Mouse (Mus musculus) forebrain, embryonic 14.5 days (tissue): ENCODE measurements at regions not wholly inside any gene's neighbourhood (a gene's known extent, or its start where the extent isn't known, plus 50 kb on each side); places are given as distances from the start of the nearest gene placed in this dataset.

Experiments used
- ATAC-seq: fragments of 200-750 bp; cut with Nextera tagmentation; 2 replicates; pipeline ENCODE4 v1.8.0; 2017; ENCODE audit warnings: mild to moderate bottlenecking, moderate library complexity
- DNase-seq: peaks from one replicate; pipeline ENCODE4 v3.0.0-alpha.2; 2015; ENCODE audit warnings: low spot score
- H3K27ac ChIP-seq: fragments of 300-500 bp; sonication (generic); 2 replicates; pipeline ENCODE4 v1.5.1; 2014; ENCODE audit warnings: low read depth, mild to moderate bottlenecking, control low read depth, low read length, moderate library complexity
- H3K27me3 ChIP-seq: fragments of 300-500 bp; sonication (generic); replicated peaks from 2 replicates; pipeline ENCODE4 v1.6.1; 2014; ENCODE audit warnings: low read length, control low read depth, mixed read lengths; ENCODE audit not compliant: control insufficient read depth, insufficient read depth
- H3K36me3 ChIP-seq: fragments of 300-500 bp; sonication (generic); 2 replicates; pipeline ENCODE4 v1.6.1; 2014; ENCODE audit warnings: low read length, control low read depth; ENCODE audit not compliant: control insufficient read depth, insufficient read depth
- H3K4me1 ChIP-seq: fragments of 300-500 bp; sonication (generic); 2 replicates; pipeline ENCODE4 v1.6.1; 2014; ENCODE audit warnings: antibody characterized with exemption, low read length, control low read depth; ENCODE audit not compliant: control insufficient read depth, insufficient read depth
- H3K4me2 ChIP-seq: fragments of 300-500 bp; sonication (generic); 2 replicates; pipeline ENCODE4 v1.6.1; 2014; ENCODE audit warnings: mild to moderate bottlenecking, control low read depth, low read length
- H3K4me3 ChIP-seq: fragments of 300-500 bp; sonication (generic); 2 replicates; pipeline ENCODE4 v1.5.1; 2014; ENCODE audit warnings: low read depth, low read length, control low read depth
- H3K9ac ChIP-seq: fragments of 300-500 bp; sonication (generic); 2 replicates; pipeline ENCODE4 v1.6.1; 2014; ENCODE audit warnings: mild to moderate bottlenecking, low read length, control low read depth, moderate library complexity
- H3K9me3 ChIP-seq: fragments of 300-500 bp; sonication (generic); replicated peaks from 2 replicates; pipeline ENCODE4 v1.6.1; 2016; ENCODE audit warnings: low read length, control low read depth, mixed read lengths; ENCODE audit not compliant: control insufficient read depth
- WGBS: fragments of 180-500 bp; shearing (Covaris S2); extraction: QIAGEN DNeasy Blood & Tissue Kit; methylation state at CpG from one replicate; pipeline ENCODE4 v1.1.7; 2014; 5-methylcytosine and 5-hydroxymethylcytosine counted together

GRCm38 (mm10) chr2:30695771-30696456, 101.1 kb downstream of the Cstad start:
- Histone ChIP-seq H3K27me3 (no peaks in the 10 kb centered on the region), H3K27ac (peak overlapping the region; percentile 100), H3K36me3 (no peaks in the 10 kb centered on the region), H3K4me2 (no peak overlapping the region), H3K4me1 (peaks cover 37% of the 10 kb centered on the region), H3K9ac (peak overlapping the region; percentile 25; the same call in 1 of the 2 replicates), H3K4me3 (no peak overlapping the region), H3K9me3 (no peaks in the 10 kb centered on the region)
- ATAC-seq (no peak), DNase-seq (no peak)
- 69% methylated on average over 11 of the region's 11 CpGs for WGBS

GRCm38 (mm10) chr2:30695041-30695440, 100.2 kb downstream of the Cstad start:
- DNase-seq (no peak), ATAC-seq (no peak)
- Histone ChIP-seq H3K4me1 (peaks cover 32% of the 10 kb centered on the region), H3K36me3 (no peaks in the 10 kb centered on the region), H3K27ac (peak overlapping the region; percentile 100), H3K4me2 (no peak overlapping the region), H3K9ac (no peak overlapping the region; the same call in 1 of the 2 replicates), H3K4me3 (no peak overlapping the region), H3K27me3 (no peaks in the 10 kb centered on the region), H3K9me3 (no peaks in the 10 kb centered on the region)
- 100% methylated on average over 1 of the region's 1 CpGs for WGBS

- peak overlapping the region; percentile 76 for H3K9ac ChIP-seq
- under 1% methylated on average over 27 of the region's 41 CpGs for WGBS
- peak overlapping the region; percentile 64 for H3K4me2 ChIP-seq
- H3K36me3 ChIP-seq, result no peaks in the 10 kb centered on the region
- ATAC-seq, result peak; percentile 82
- H3K9me3 ChIP-seq, result no peaks in the 10 kb centered on the region
- no peaks in the 10 kb centered on the region for H3K27me3 ChIP-seq
- H3K4me1 ChIP-seq, result peaks cover 30% of the 10 kb centered on the region
- DNase-seq, result peak; percentile 97
- peak overlapping the region; percentile 100 for H3K27ac ChIP-seq
- peak overlapping the region; percentile 31 for H3K4me3 ChIP-seq
These were observed 98.6 kb downstream of the Cstad start for GRCm38 (mm10) chr2:30693206-30694035.

GRCm38 (mm10) chr2:30692561-30693205, 97.8 kb downstream of the Cstad start:
- DNase-seq (peak; percentile 94), ATAC-seq (peak; percentile 86)
- Histone ChIP-seq H3K4me3 (0 out of 2 replicates have a peak overlapping the region, but pooled peaks have one; percentile 31), H3K36me3 (no peaks in the 10 kb centered on the region), H3K4me1 (peaks cover 31% of the 10 kb centered on the region), H3K27me3 (no peaks in the 10 kb centered on the region), H3K9ac (peak overlapping the region; percentile 76), H3K9me3 (no peaks in the 10 kb centered on the region), H3K4me2 (peak overlapping the region; percentile 64), H3K27ac (peak overlapping the region; percentile 100)
- WGBS, result under 1% methylated on average over 12 of the region's 13 CpGs

- peak overlapping the region; percentile 55 for H3K9ac ChIP-seq
- 4% methylated on average over 11 of the region's 11 CpGs for WGBS
These were observed 97.2 kb downstream of the Cstad start for GRCm38 (mm10) chr2:30691857-30692560.

GRCm38 (mm10) chr2:30690925-30691856, 96.4 kb downstream of the Cstad start:
- WGBS, result 87% methylated on average over 17 of the region's 17 CpGs
- no peak overlapping the region for H3K9ac ChIP-seq

More at GRCm38 (mm10) chr2:30691857-30692560, 97.2 kb downstream of the Cstad start:
- Histone ChIP-seq H3K36me3 (no peaks in the 10 kb centered on the region), H3K4me1 (peaks cover 36% of the 10 kb centered on the region), H3K9me3 (no peaks in the 10 kb centered on the region), H3K4me3 (no peak overlapping the region), H3K27me3 (no peaks in the 10 kb centered on the region), H3K27ac (peak overlapping the region; percentile 100), H3K4me2 (peak overlapping the region; percentile 64)
- DNase-seq (peak; percentile 94), ATAC-seq (peak; percentile 62)

GRCm38 (mm10) chr2:30690307-30690706, 95.5 kb downstream of the Cstad start:
- H3K4me2 ChIP-seq, result no peak overlapping the region
- ATAC-seq (no peak), DNase-seq (no peak)
- peaks cover 49% of the 10 kb centered on the region for H3K4me1 ChIP-seq
- peak overlapping the region; percentile 70 for H3K27ac ChIP-seq
- H3K36me3 ChIP-seq, result no peaks in the 10 kb centered on the region
- WGBS, result 81% methylated on average over 11 of the region's 11 CpGs
- no peaks in the 10 kb centered on the region for H3K9me3 ChIP-seq
- no peak overlapping the region for H3K4me3 ChIP-seq
- H3K9ac ChIP-seq, result no peak overlapping the region
- no peaks in the 10 kb centered on the region for H3K27me3 ChIP-seq

More at GRCm38 (mm10) chr2:30690925-30691856, 96.4 kb downstream of the Cstad start:
- H3K4me1 ChIP-seq, result peaks cover 44% of the 10 kb centered on the region
- no peak for ATAC-seq
- no peaks in the 10 kb centered on the region for H3K36me3 ChIP-seq
- no peaks in the 10 kb centered on the region for H3K27me3 ChIP-seq
- H3K9me3 ChIP-seq, result no peaks in the 10 kb centered on the region
- DNase-seq, result peak; percentile 65
- no peak overlapping the region for H3K4me3 ChIP-seq
- no peak overlapping the region for H3K4me2 ChIP-seq
- peak overlapping the region; percentile 100 for H3K27ac ChIP-seq
